Mouse (Mus musculus) frontal cortex, postnatal 10 days (tissue): ENCODE measurements around the gene Ppt1.
"Not testable (repeated sequence)": the region's sequence is repeated elsewhere in the genome, so short reads cannot be mapped to it uniquely, and the experiment has no call there.

Experiments
- DNase-seq, 2 experiments: peaks; one replicate each; pipeline ENCODE4 v3.0.0; 2022; ENCODE audit warnings: low spot score in 2 of 2, mixed read lengths in 1 of 2

Ppt1 gene

DNA sequence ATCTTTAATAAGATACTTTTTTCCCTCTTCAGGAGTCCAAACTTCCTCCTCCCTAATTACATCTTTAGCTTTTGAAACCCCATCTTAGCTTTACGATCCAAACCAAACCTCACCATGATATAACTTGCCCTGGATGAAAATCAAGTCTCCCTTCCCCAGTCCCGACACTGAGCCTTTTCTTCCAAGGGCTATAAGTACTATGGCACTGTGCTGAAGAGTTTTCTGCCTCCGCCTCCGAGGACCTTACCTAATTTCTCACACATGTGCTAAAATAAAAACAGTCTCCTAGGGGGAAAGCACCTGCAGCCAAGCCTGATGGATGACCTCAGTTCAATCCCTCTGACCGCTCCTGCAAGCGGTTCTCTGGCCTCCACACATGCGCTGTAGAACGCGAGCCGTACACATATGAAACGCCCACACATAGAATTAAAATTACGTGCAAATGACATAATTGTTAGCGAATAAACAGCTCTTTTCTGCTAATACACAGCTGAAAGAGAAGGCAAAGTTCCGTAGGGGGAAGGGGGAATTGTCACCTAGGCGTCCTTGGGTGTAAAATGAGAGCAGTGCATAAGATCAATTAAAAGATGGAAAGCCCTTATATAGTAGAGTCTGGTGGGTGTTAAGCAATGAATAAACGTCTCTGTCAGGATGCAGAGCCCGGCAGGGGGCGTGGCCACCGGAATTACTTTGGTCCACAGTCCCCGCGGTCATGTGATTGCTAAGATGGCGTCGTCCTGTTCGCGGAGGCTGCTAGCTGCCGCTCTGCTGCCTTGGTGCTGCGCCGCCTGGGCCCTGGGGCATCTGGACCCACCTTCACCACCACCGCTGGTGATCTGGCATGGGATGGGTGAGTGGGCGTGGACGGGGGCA, at the start of gene Ppt1:
TSS of gene Ppt1 (plus strand) at position 713 of the 873 bp plus-strand sequence.
- DNase-seq: peak; percentile 91 to 92

DNA sequence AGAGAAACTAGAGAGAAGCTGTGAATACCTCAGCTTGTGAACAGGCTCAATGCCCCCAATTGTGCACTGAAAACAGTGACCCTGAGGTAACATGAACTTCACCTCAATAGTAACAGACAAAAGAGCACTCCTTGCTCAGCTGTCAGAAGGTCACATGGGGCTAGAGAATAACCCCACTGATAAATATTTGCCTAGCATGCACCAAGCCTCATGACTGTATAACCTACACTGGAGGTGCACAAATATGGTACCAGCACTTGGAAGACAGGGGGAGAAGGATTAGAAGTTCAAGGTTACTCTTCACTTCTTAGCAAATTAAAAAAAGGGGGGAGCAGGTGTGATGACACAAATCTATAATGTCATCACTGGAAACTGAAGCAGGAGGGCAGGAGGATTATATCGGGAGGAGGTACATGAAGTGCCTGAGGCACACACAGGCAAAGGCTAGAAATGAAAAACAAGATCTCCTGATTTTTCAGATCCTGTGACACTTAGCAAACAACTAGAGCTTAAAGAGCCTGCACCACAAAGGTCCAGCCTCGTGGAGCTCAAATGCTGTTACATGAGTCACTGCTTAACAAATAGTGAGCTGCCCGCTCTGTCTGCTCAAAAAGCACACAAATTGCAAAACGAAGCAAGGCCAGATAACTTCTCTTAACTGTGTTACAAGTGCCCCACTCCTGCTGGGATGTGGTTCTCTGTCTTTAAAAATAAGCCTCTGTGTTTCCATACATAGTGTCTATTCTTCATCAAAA, 46.5 kb upstream of the Ppt1 start:
- DNase-seq: no peak

- peak in 1 of 2 experiments; percentile 64 for DNase-seq
These were observed 27.9 kb upstream of the Ppt1 start for GRCm38 (mm10) chr4:122808108-122808507.

GRCm38 (mm10) chr4:122811180-122811579, 24.9 kb upstream of the Ppt1 start:
- DNase-seq: no peak

GRCm38 (mm10) chr4:122811824-122812223, 24.2 kb upstream of the Ppt1 start:
- DNase-seq: no peak

GRCm38 (mm10) chr4:122816202-122816601, 19.8 kb upstream of the Ppt1 start:
- DNase-seq: no peak

- DNase-seq: not testable (repeated sequence)
These were observed 15.1 kb upstream of the Ppt1 start for GRCm38 (mm10) chr4:122820941-122821340.

DNA sequence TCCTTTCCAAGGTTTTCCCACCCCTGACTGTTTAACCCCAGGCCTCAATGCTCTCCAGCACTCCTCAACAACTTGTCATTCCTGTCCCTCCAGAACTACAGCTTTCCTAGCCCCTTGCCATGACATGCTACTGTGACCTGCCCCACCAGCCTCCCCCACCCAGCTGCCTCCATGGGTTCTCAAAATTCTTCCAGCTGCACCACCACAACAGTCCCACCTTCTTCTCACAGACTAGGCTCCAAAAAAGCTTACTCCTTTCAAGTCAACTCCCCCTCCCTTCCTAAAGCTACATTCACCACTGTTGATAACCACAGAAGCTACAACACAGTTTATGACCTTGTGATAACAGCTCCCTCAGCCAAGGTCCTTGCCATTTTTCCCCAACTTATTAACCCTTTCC, 8.4 kb upstream of the Ppt1 start:
- DNase-seq: no peak

GRCm38 (mm10) chr4:122829339-122829738, 6.7 kb upstream of the Ppt1 start:
- DNase-seq: no peak

GRCm38 (mm10) chr4:122831888-122832287, 4.2 kb upstream of the Ppt1 start:
- DNase-seq: no peak

- no peak for DNase-seq
These were observed 347 bp downstream of the Ppt1 start for GRCm38 (mm10) chr4:122836403-122836775.

GRCm38 (mm10) chr4:122837180-122837730, 1.2 kb downstream of the Ppt1 start:
- DNase-seq: no peak

DNA sequence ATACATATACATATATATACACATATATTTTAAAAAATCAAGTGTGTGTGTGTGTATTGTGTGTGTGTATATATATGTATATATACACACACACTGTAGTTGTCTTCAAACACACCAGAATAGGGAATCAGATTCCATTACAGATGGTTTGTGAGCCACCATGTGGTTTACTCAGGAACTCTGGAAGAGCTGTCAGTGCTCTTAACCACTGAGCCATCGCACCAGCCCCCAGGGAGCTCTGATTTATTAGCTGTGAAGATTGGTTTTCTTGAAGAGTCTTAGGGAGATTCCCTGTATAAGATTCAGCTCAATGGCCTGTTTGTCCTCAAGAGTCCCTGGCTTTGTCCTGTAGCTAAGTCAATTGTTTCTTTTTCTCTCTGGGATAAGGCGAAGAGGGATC, 2.0 kb downstream of the Ppt1 start:
- no peak for DNase-seq

DNA sequence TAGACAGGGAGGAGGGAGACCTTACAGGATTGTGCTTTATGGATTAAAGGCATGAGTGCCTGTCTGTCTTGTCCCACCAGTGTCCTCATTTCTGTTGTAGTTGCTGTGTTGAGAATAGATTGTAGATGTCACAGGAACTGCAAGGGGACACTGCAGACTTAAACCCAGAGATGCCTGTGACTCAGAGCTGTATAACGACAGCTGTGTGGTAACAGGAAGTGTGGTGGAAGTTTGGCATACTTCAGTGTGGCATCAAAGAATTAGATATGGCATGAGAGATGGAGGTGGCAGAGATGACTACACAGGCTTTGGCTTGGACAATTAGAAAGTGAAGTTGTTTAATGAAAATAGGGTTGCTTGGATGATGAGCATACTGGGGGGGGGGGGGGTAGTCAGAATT, 2.4 kb downstream of the Ppt1 start:
- no peak for DNase-seq

GRCm38 (mm10) chr4:122848150-122848621, 12.1 kb downstream of the Ppt1 start:
- DNase-seq: no peak

- DNase-seq: no peak
These were observed 15.5 kb downstream of the Ppt1 start for GRCm38 (mm10) chr4:122851535-122851934.

DNA sequence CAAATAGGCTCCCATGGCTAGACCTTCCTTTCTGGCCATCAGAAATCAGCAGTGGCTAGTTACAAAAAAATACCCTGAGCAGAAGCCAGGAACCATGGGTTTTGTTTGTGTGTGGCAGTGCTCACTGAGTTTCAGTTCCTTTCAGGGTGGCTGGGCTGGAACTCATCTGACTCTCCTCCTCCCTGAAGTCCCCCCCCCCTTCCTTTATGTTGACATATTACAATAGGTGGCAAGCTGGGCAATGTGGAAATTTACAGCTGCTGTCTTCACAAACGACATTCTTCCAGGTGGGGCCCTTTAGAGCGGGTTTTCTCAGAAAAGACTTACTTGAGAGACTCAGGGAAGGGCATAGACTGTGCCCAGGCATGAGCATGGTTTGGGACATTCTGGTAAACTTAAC, 17.6 kb downstream of the Ppt1 start:
- no peak for DNase-seq

- no peak for DNase-seq
These were observed 18.7 kb downstream of the Ppt1 start for GRCm38 (mm10) chr4:122854770-122855169.

- DNase-seq: no peak
These were observed 21.9 kb downstream of the Ppt1 start for GRCm38 (mm10) chr4:122857909-122858308.

- no peak for DNase-seq
These were observed 23.1 kb downstream of the Ppt1 start for GRCm38 (mm10) chr4:122859096-122859674.

- DNase-seq: no peak
These were observed 25.8 kb downstream of the Ppt1 start for GRCm38 (mm10) chr4:122861836-122862235.

DNA sequence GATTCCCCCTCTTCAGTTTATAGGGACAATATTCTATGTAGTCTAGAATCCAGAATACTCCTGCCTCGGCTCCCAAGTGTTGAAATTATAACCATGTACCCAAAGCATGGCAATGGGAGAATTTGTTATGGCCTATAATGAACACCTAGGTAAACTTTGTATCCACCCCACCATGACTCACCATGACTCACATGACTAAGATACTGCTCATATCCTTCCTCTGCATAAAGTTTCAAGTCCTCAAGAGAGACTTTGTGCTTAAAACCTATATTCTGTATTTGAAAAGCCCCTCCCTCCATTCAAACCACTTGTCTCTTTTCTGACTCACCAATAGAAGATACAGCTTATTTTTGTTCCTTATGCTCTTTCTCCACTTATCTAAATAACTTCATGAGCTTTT, 32.0 kb downstream of the Ppt1 start:
- DNase-seq: no peak
